Mouse (Mus musculus): Measurements from ENCODE around the gene Spcs2. TPM values are rescaled to one million over a fixed set of nuclear protein-coding genes. Genes with fewer than 3 reads are reported as not detected.

The Spcs2 gene
- polyA plus RNA-seq, 1 experiment from 2014 or later = 423 TPM

DNA sequence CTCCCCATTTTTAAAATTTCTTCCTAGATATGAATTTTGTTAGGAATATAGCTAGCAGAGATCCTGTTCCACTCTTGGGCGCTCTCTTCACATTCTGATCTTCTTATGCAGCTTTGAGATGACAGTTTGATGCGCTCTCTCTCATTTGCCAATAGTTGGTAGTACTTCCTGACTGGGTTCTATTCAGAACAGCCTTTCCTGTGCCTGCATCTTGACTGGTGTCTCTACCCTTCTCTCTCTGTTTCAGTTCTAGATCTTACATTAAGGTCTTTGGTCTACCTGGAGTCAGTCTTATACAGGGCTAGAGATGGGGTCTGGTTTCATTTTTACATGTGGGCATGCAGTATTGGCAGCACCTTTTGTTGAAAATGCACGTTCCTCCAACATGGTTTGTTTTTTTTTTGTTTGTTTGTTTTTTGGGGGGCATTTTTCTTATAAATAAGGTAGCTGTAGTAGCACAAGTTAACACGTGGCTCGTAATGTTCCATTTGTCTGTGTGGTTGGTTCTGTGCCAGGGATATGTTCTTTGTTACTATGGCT is 28.9 kb downstream of the Spcs2 start:
- H3K9ac ChIP-seq (ENCODE audit: low read depth, low read length) = no peak overlapping the region
- H3K36me3 ChIP-seq (ENCODE audit: control insufficient read depth, insufficient read depth, low read length) = no peaks in the 10 kb centered on the region
- no peak for ATAC-seq
- H3K4me1 ChIP-seq (ENCODE audit: control insufficient read depth, insufficient read depth, low read length) = peaks cover 10% of the 10 kb centered on the region
- no peak overlapping the region for H3K4me3 ChIP-seq (ENCODE audit: low read length)
- no peaks in the 10 kb centered on the region for H3K9me3 ChIP-seq (ENCODE audit: control insufficient read depth, low read length)
- H3K27me3 ChIP-seq (replicated peaks; ENCODE audit: control insufficient read depth, insufficient read depth, low read length) = no peaks in the 10 kb centered on the region
- no peak overlapping the region for H3K4me2 ChIP-seq (ENCODE audit: low read depth, low read length)
- WGBS = 77% methylated on average over 5 of the region's 5 CpGs
- H3K27ac ChIP-seq (ENCODE audit: low read length) = no peak overlapping the region

DNA sequence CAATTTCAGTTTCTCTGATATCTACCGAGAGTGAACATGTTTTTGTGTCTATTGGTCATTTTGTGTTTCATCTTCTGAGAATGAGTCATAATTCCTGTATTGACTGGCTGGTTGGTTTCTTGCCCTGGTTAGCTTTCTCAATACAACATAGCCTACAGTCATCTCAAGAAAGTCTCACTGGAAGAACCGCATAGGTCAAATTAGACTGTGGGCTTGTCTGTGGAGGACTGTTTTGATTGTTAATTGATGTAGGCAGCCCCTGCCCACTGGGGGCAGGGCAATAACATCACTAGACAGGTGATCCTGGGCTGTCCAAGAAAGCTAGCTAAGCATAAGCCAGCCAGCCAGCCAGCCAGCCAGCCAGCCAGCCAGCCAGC is 29.4 kb downstream of the Spcs2 start:
- no peak for ATAC-seq
- WGBS = 82% methylated on average over 2 of the region's 2 CpGs

DNA sequence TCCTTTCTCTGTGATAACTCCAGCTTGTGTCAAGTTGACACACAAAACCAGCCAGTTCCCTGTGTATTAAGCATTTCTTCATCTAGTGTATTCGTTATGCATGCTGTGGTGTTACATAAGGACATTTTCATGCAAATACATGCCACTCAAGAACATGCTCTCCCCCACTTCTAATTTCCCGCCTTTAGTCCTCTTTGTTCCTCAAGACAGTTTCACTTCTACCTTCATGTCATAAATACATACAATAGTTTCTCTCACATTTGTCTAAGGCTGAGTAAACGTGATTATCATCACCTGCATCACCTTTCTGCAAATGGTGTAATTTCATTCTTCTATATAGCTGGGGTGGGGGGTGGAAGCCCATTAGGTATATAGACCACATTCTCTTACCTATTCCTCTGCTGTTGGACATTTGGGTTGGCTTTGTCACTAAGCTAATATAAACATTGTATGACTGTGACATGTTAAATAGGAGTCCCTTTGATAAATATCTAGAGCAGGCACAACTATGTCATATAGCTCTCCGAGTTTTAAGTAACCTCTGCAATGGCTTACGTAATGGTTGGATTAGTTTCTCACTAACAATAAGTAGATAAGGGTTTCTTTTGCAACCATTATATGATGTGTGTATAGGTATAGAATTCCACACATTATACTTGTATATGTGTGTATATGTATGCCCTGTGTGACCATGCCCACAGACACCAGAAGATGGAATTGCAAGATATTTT is 30.0 kb downstream of the Spcs2 start:
- H3K4me3 ChIP-seq (ENCODE audit: low read length) = no peak overlapping the region
- no peak overlapping the region for H3K9ac ChIP-seq (ENCODE audit: low read depth, low read length)
- no peaks in the 10 kb centered on the region for H3K27me3 ChIP-seq (replicated peaks; ENCODE audit: control insufficient read depth, insufficient read depth, low read length)
- no peaks in the 10 kb centered on the region for H3K36me3 ChIP-seq (ENCODE audit: control insufficient read depth, insufficient read depth, low read length)
- 78% methylated on average over 5 of the region's 5 CpGs for WGBS
- no peak for ATAC-seq
- H3K9me3 ChIP-seq (ENCODE audit: control insufficient read depth, low read length) = no peaks in the 10 kb centered on the region
- H3K4me2 ChIP-seq (ENCODE audit: low read depth, low read length) = no peak overlapping the region
- no peak overlapping the region for H3K27ac ChIP-seq (ENCODE audit: low read length)
- peaks cover 13% of the 10 kb centered on the region for H3K4me1 ChIP-seq (ENCODE audit: control insufficient read depth, insufficient read depth, low read length)

More for the DNA sequence above, 29.4 kb downstream of the Spcs2 start:
- no peaks in the 10 kb centered on the region for H3K9me3 ChIP-seq (ENCODE audit: control insufficient read depth, low read length)
- no peak overlapping the region for H3K4me2 ChIP-seq (ENCODE audit: low read depth, low read length)
- H3K4me3 ChIP-seq (ENCODE audit: low read length) = no peak overlapping the region
- H3K27ac ChIP-seq (ENCODE audit: low read length) = no peak overlapping the region
- H3K36me3 ChIP-seq (ENCODE audit: control insufficient read depth, insufficient read depth, low read length) = no peaks in the 10 kb centered on the region
- H3K27me3 ChIP-seq (replicated peaks; ENCODE audit: control insufficient read depth, insufficient read depth, low read length) = no peaks in the 10 kb centered on the region
- peaks cover 10% of the 10 kb centered on the region for H3K4me1 ChIP-seq (ENCODE audit: control insufficient read depth, insufficient read depth, low read length)
- no peak overlapping the region for H3K9ac ChIP-seq (ENCODE audit: low read depth, low read length)

DNA sequence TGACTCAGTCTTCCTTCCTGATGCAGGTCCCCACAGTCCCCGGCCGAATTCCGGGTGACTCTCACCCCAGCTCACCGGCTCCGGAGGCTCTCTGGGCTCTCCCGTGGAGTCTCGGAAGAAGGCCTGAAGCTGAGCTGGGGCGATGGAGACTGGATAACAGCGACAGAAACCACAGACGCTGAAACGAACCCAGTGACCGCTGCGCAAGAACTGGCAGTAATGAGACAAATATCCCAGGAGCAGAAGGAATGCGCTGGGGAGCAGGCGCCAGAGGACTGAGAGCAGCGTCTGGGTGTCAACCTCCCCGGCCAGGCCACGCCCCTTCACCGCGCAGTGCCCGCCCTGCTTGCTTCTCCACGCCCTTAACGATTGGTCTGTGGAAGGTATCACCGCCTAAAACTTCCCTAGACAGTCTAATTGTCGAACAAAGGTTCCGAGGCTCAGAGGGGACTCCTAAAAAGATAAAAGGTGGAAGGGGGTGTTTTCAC is 35.1 kb downstream of the Spcs2 start, which contains the start of gene Neu3:
Neu3 (minus strand) TSS at position 335 of the 488 bp plus-strand sequence.
- WGBS = under 1% methylated on average over 26 of the region's 26 CpGs
- no peaks in the 10 kb centered on the region for H3K27me3 ChIP-seq (replicated peaks; ENCODE audit: control insufficient read depth, insufficient read depth, low read length)
- H3K9me3 ChIP-seq (ENCODE audit: control insufficient read depth, low read length) = no peaks in the 10 kb centered on the region
- peak within 1 kb of the TSS; percentile 91 for H3K27ac ChIP-seq (ENCODE audit: low read length)
- peak; percentile 95 for ATAC-seq
- H3K4me1 ChIP-seq (ENCODE audit: control insufficient read depth, insufficient read depth, low read length) = peaks cover 13% of the 10 kb centered on the region
- peak within 1 kb of the TSS; percentile 69 for H3K4me2 ChIP-seq (ENCODE audit: low read depth, low read length)
- no peaks in the 10 kb centered on the region for H3K36me3 ChIP-seq (ENCODE audit: control insufficient read depth, insufficient read depth, low read length)
- H3K9ac ChIP-seq (ENCODE audit: low read depth, low read length) = peak within 1 kb of the TSS; percentile 81
- H3K4me3 ChIP-seq (ENCODE audit: low read length) = peak within 1 kb of the TSS; percentile 65

DNA sequence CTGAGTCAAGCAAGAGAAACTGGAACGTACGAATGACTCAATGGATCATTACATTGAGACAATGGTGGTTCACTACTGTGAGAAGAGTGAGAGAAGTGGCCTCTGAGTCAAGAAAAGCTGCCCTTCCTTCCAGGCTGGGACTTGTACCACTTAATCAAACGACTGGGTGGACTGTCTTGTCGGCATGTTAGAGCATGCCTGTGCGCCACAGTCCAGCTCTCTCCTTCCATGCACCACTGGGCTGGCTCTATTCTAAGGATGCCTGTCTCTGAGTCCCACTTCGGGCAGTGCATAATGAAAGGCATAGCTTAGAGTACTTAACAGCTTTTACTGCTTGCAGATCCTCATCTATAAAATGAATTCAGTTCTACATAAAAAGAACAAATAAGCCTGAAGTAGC is 37.2 kb downstream of the Spcs2 start:
- Histone ChIP-seq H3K27ac (ENCODE audit: low read length) (peak overlapping the region; percentile 28; the same call in 1 of the 2 replicates), H3K9ac (ENCODE audit: low read depth, low read length) (no peak overlapping the region), H3K4me3 (ENCODE audit: low read length) (no peak overlapping the region), H3K36me3 (ENCODE audit: control insufficient read depth, insufficient read depth, low read length) (no peaks in the 10 kb centered on the region), H3K4me1 (ENCODE audit: control insufficient read depth, insufficient read depth, low read length) (peaks cover 18% of the 10 kb centered on the region), H3K4me2 (ENCODE audit: low read depth, low read length) (peak overlapping the region; percentile 37), H3K9me3 (ENCODE audit: control insufficient read depth, low read length) (no peaks in the 10 kb centered on the region), H3K27me3 (replicated peaks; ENCODE audit: control insufficient read depth, insufficient read depth, low read length) (no peaks in the 10 kb centered on the region)
- WGBS = 63% methylated on average over 6 of the region's 6 CpGs
- no peak for ATAC-seq

DNA sequence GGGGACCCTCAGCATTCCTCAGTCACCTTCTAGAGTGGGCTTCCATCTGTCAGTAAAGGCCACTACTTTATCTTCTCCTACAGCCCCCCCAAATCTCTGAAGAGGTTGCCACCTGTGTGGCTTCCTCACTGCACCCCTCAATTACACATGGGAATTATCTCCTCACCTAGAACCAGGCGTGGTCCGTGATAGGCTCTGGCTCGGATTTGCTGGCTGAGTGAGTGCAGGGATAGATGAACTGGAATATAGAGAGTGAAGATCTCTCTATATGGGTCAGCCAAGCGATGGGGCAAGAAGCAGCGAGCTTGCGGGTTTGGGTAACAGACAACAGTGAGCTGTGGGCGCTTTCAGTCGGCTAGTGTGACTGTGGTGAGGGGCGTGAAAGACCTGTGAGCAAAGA is 37.8 kb downstream of the Spcs2 start:
- Histone ChIP-seq H3K9ac (ENCODE audit: low read depth, low read length) (peak overlapping the region; percentile 15), H3K4me1 (ENCODE audit: control insufficient read depth, insufficient read depth, low read length) (peaks cover 18% of the 10 kb centered on the region), H3K9me3 (ENCODE audit: control insufficient read depth, low read length) (no peaks in the 10 kb centered on the region), H3K27ac (ENCODE audit: low read length) (peak overlapping the region; percentile 75), H3K36me3 (ENCODE audit: control insufficient read depth, insufficient read depth, low read length) (no peaks in the 10 kb centered on the region), H3K27me3 (replicated peaks; ENCODE audit: control insufficient read depth, insufficient read depth, low read length) (no peaks in the 10 kb centered on the region), H3K4me3 (ENCODE audit: low read length) (peak overlapping the region; percentile 7; the same call in 1 of the 2 replicates), H3K4me2 (ENCODE audit: low read depth, low read length) (peak overlapping the region; percentile 37)
- 72% methylated on average over 9 of the region's 9 CpGs for WGBS
- peak; percentile 41 for ATAC-seq

DNA sequence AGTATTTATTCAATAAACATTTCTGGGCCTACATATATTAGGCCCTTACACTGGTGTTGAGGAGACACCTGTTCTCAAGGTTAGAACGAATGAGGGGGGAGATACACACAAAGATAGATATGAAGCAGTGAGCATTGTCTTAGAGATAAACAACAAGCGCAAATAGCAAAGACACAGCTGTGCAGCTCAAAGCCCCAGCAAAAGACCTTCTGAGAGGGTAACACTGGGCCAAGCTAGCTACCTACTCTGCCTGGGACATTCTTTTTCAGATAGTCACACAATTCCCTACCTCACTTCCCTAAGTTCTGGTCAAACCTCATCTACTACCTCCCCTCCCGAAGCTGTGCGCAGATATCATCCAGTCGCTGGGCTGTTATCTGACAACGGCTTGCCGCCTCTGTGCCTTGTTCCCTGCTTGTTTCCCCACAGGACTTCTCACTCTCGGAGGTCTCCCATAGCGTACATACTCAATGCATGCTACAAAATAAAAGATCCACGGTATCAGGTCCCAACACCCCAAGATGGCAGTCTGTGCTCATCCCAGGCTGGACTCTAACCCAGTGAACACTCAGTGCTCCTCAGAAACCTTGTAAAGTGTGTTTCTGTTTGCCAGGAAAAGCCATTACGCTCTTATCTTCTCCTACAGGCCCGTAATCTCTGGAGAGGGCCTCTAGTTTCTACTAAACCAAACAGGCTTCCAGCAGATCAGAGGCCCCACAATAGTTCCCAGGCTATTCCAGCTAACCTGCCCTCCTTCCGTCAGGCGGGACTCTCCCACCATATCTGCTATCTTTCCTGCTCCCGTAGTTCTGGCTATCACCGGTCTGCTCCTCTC is 38.4 kb downstream of the Spcs2 start:
- H3K4me3 ChIP-seq (ENCODE audit: low read length) = 0 out of 2 replicates have a peak overlapping the region, but pooled peaks have one; percentile 2
- no peaks in the 10 kb centered on the region for H3K9me3 ChIP-seq (ENCODE audit: control insufficient read depth, low read length)
- ATAC-seq = peak; percentile 88
- H3K36me3 ChIP-seq (ENCODE audit: control insufficient read depth, insufficient read depth, low read length) = no peaks in the 10 kb centered on the region
- WGBS = 57% methylated on average over 16 of the region's 16 CpGs
- H3K9ac ChIP-seq (ENCODE audit: low read depth, low read length) = peak overlapping the region; percentile 15; the same call in 1 of the 2 replicates
- H3K27me3 ChIP-seq (replicated peaks; ENCODE audit: control insufficient read depth, insufficient read depth, low read length) = no peaks in the 10 kb centered on the region
- H3K4me1 ChIP-seq (ENCODE audit: control insufficient read depth, insufficient read depth, low read length) = peaks cover 18% of the 10 kb centered on the region
- peak overlapping the region; percentile 75 for H3K27ac ChIP-seq (ENCODE audit: low read length)
- peak overlapping the region; percentile 5 for H3K4me2 ChIP-seq (ENCODE audit: low read depth, low read length)

DNA sequence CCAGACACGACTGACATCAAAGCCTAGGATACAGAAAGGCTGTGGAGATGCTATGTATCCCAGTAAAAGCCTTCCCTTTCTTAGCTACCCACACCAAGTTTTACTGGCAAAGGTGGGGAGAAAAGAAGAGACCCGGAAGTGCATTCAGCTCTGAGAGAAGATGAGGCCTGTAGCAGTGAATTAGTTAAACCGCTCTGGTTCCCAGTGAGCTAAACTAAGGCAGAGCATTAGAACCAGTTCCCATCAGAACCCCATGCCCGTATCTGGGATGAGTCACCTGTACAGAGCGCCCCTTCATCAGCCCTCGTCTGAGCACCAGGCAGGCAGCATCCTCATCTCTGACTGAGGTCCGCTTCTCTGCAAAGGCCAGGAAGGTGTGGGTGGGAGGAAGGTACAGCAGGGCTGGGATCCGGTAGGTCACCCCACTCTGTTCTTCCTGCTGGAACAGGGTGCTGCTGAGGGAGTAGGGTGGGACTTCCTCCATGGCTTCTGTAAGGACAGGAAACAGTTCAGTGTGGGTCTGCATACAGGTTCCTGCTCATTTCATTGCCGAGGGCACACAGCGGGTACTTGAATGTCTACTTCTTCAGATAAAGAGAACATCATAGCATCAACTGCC is 40.1 kb downstream of the Spcs2 start:
- Histone ChIP-seq H3K27ac (ENCODE audit: low read length) (no peak overlapping the region), H3K9me3 (ENCODE audit: control insufficient read depth, low read length) (no peaks in the 10 kb centered on the region), H3K9ac (ENCODE audit: low read depth, low read length) (no peak overlapping the region), H3K36me3 (ENCODE audit: control insufficient read depth, insufficient read depth, low read length) (no peaks in the 10 kb centered on the region), H3K4me1 (ENCODE audit: control insufficient read depth, insufficient read depth, low read length) (peaks cover 15% of the 10 kb centered on the region), H3K4me2 (ENCODE audit: low read depth, low read length) (no peak overlapping the region), H3K27me3 (replicated peaks; ENCODE audit: control insufficient read depth, insufficient read depth, low read length) (no peaks in the 10 kb centered on the region), H3K4me3 (ENCODE audit: low read length) (no peak overlapping the region)
- no peak for ATAC-seq
- WGBS = 88% methylated on average over 10 of the region's 10 CpGs

DNA sequence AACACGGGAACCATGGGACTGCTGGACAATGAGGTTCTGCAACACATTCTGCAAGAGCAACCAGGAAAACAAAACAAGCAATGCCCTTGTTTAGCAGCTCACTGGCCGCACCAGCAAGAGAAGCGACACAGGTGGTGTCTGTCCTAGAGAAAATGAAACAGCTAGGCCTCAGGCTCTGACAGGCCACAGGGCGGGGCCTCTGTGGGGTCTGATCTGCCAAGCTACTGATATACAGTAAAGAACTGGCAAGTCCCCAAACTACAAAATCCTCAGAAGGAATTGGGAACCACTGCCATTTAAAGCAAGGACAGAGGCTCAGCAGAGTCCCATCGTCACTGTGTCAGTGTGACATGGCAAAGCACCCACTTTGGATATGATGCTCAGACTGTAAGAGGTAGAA is 40.8 kb downstream of the Spcs2 start:
- no peaks in the 10 kb centered on the region for H3K27me3 ChIP-seq (replicated peaks; ENCODE audit: control insufficient read depth, insufficient read depth, low read length)
- WGBS = 80% methylated on average over 5 of the region's 5 CpGs
- H3K36me3 ChIP-seq (ENCODE audit: control insufficient read depth, insufficient read depth, low read length) = no peaks in the 10 kb centered on the region
- peaks cover 15% of the 10 kb centered on the region for H3K4me1 ChIP-seq (ENCODE audit: control insufficient read depth, insufficient read depth, low read length)
- no peak overlapping the region for H3K4me3 ChIP-seq (ENCODE audit: low read length)
- ATAC-seq = no peak
- no peak overlapping the region for H3K4me2 ChIP-seq (ENCODE audit: low read depth, low read length)
- H3K27ac ChIP-seq (ENCODE audit: low read length) = no peak overlapping the region
- H3K9me3 ChIP-seq (ENCODE audit: control insufficient read depth, low read length) = no peaks in the 10 kb centered on the region
- no peak overlapping the region for H3K9ac ChIP-seq (ENCODE audit: low read depth, low read length)

Data from intestine, embryonic 16.5 days (tissue).